Mouse (Mus musculus) right cerebral cortex, postnatal 10 days (tissue): ENCODE data around the gene Tmem176a.
"Not testable (repeated sequence)": the region's sequence is repeated elsewhere in the genome, so short reads cannot be mapped to it uniquely, and the experiment has no call there.

Experiments used
- DNase-seq, 2 experiments: peaks; one replicate each; pipeline ENCODE4 v3.0.0; 2021; ENCODE audit warnings: low spot score in 2 of 2

Tmem176a gene

GRCm38 (mm10) chr6:48842111-48842842 lies 1.6 kb downstream of the Tmem176a start:
- DNase-seq = peak in 1 of 2 experiments; percentile 36

GRCm38 (mm10) chr6:48845086-48845485 lies 4.4 kb downstream of the Tmem176a start:
- no peak for DNase-seq

GRCm38 (mm10) chr6:48851820-48852491 lies 11.2 kb downstream of the Tmem176a start:
- no peak for DNase-seq

- DNase-seq = no peak
Observed at GRCm38 (mm10) chr6:48854155-48854554, 13.4 kb downstream of the Tmem176a start.

GRCm38 (mm10) chr6:48857613-48858302 lies 17.0 kb downstream of the Tmem176a start:
- DNase-seq = no peak

GRCm38 (mm10) chr6:48860130-48860815 lies 19.6 kb downstream of the Tmem176a start:
- peak; percentile 42 to 75 for DNase-seq

- DNase-seq = no peak
Observed at GRCm38 (mm10) chr6:48860851-48861250, 20.1 kb downstream of the Tmem176a start.

GRCm38 (mm10) chr6:48861616-48862280 lies 21.0 kb downstream of the Tmem176a start:
- no peak for DNase-seq

- DNase-seq = no peak
Observed at GRCm38 (mm10) chr6:48862816-48863215, 22.1 kb downstream of the Tmem176a start.

- DNase-seq = no peak
Observed at GRCm38 (mm10) chr6:48863488-48863887, 22.8 kb downstream of the Tmem176a start.

GRCm38 (mm10) chr6:48864181-48864580 lies 23.5 kb downstream of the Tmem176a start:
- no peak for DNase-seq

- DNase-seq = no peak
Observed at GRCm38 (mm10) chr6:48864723-48865122, 24.0 kb downstream of the Tmem176a start.

GRCm38 (mm10) chr6:48865152-48865745 lies 24.5 kb downstream of the Tmem176a start:
- DNase-seq = no peak

GRCm38 (mm10) chr6:48866355-48866950 lies 25.7 kb downstream of the Tmem176a start:
- not testable (repeated sequence) for DNase-seq

- no peak for DNase-seq
Observed at GRCm38 (mm10) chr6:48867158-48867557, 26.4 kb downstream of the Tmem176a start.

GRCm38 (mm10) chr6:48869774-48870173 lies 29.1 kb downstream of the Tmem176a start:
- no peak for DNase-seq

- no peak for DNase-seq
Observed at GRCm38 (mm10) chr6:48872596-48872995, 31.9 kb downstream of the Tmem176a start, which contains the start of gene Aoc1. Aoc1 (plus strand) TSS chr6:48872896.

GRCm38 (mm10) chr6:48874576-48874975 lies 33.9 kb downstream of the Tmem176a start:
- no peak for DNase-seq

GRCm38 (mm10) chr6:48875515-48875914 lies 34.8 kb downstream of the Tmem176a start:
- DNase-seq = no peak

GRCm38 (mm10) chr6:48876510-48877135 lies 35.9 kb downstream of the Tmem176a start:
- peak; percentile 32 to 39 for DNase-seq
